Mouse (Mus musculus) testis, adult 2 months (tissue): ENCODE measurements around the gene Nfkb1.

Experiments used
- CTCF ChIP-seq: fragments of 200-500 bp; IDR thresholded peaks from 2 replicates; pipeline ENCODE4 v1.5.1; 2012; ENCODE audit warnings: low read depth, mild to moderate bottlenecking, inconsistent platforms, low read length, moderate library complexity; ENCODE audit not compliant: control insufficient read depth, insufficient read depth, insufficient replicate concordance
- POLR2A ChIP-seq: fragments of 200-500 bp; IDR thresholded peaks from 2 replicates; pipeline ENCODE4 v1.6.1; 2012; ENCODE audit warnings: low read depth, mild to moderate bottlenecking, inconsistent platforms, low read length, moderate library complexity; ENCODE audit not compliant: control insufficient read depth

DNA sequence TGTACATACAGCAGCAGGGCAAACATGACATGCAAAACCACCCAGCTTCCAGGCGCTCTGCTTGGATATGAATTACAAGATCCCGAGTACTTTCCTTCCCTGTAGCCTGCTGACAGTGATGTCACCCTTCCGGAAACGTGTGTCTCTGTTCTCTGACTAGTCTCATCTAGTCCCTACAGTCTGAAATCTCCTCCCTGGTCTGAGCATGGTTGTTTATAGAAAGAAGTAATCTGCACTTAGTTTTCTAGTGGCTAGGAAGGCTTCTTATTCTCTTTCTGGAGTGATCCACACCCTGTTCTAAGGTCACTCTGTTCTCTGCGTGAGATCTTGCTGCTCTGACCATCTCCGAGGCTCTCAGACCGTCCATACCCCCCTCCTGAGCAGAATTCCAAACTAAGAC, 129.3 kb downstream of the Nfkb1 start:
- TF ChIP-seq CTCF (no peak), POLR2A (no peak)
